ENCODE assay signal across 11 mouse cellular contexts in the genomic region with DNA sequence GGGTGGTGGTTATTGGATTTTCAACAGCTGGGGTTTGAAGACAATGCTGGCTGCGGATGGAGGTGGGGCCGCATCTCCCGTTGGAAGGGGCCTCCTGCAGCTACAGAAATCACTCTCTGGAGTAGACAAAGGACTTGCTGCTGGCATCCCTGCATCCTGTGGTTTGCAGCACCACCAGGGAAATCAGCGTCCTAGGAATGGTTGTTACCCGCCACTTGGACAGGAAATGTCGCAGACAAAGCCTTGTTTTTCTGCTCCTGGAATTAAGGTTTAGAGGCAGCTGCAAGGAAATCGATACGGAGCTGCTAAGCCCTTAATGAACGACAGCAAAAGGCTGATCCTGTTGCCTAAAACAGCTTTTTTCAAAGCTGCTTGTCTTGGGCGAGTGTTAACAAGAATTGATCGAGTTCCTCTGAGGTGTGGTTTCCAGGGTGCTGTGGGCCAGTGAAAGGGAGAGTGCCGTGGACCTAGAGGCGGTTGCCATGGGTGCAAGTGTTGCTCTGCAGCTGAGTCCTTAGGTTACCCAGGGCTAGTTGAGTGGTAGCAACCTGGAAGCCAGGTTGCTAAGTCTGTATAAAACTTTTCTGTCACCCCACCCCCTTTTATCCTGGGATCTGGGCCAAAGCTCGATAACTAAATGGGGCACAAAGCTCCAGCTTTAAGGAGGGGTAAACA.
DNase-seq lines count a peak whose midpoint lies in the region; ATAC-seq and TF ChIP-seq lines count a peak whose summit lies in the region.
"Had no signal": no experiment of that assay in that cellular context is flagged by ENCODE, and none has a peak within 500 bp of the region (broad histone marks: within the 10 kb centered on the region; RNA-seq: fewer than 3 reads in every experiment).

No protein-coding gene starts in this region.

- WGBS in lung, adult 2 months = 24% methylated on average over 14 of the region's 14 CpGs
- 2% methylated on average over 14 of the region's 14 CpGs for WGBS in forebrain, embryonic 16.5 days

- H3K27me3 ChIP-seq in forebrain, embryonic 16.5 days (replicated peaks; ENCODE audit: control insufficient read depth, insufficient read depth, low read length) = no peaks in the 10 kb centered on the region

- no peak overlapping the region for H3K4me3 ChIP-seq in lung, adult 2 months (replicated peaks; ENCODE audit: extremely low read depth, low read depth, low read length)
- H3K4me3 ChIP-seq in forebrain, embryonic 16.5 days (replicated peaks; ENCODE audit: low read length) = no peak overlapping the region
- H3K4me3 ChIP-seq: stomach, embryonic 15.5 days had no signal

- H3K9ac ChIP-seq in forebrain, embryonic 16.5 days (replicated peaks; ENCODE audit: low read depth, low read length) = no peak overlapping the region
- H3K9ac ChIP-seq: stomach, embryonic 15.5 days had no signal

- no peaks in the 10 kb centered on the region for H3K36me3 ChIP-seq in forebrain, embryonic 16.5 days (ENCODE audit: control insufficient read depth, insufficient read depth)
- H3K36me3 ChIP-seq: stomach, embryonic 15.5 days had no signal

- H3K4me2 ChIP-seq in forebrain, embryonic 16.5 days (ENCODE audit: low read length) = no peak overlapping the region
- H3K4me2 ChIP-seq: stomach, embryonic 15.5 days had no signal

- peak; percentile 13; the same call in 1 of the 2 replicates for ATAC-seq in forebrain, embryonic 16.5 days

- no peak for TF ChIP-seq CTCF in lung, adult 2 months (IDR thresholded peaks at IDR 0.05; ENCODE audit: insufficient read depth, low read length)

- peak overlapping the region; percentile 29 for H3K27ac ChIP-seq in forebrain, embryonic 16.5 days (ENCODE audit: low read length)
- H3K27ac ChIP-seq: stomach, embryonic 15.5 days had no signal

- TF ChIP-seq POLR2A in lung, adult 2 months (IDR thresholded peaks at IDR 0.05; ENCODE audit: borderline replicate concordance, extremely low read depth, low read depth, low read length) = no peak

- peak; percentile 27 for DNase-seq in lung, postnatal 36 days
- no peak for DNase-seq in lung, adult 2 months
- peak; percentile 30 for DNase-seq in mesoderm, embryonic 11.5 days (ENCODE audit: low read depth, low spot score)
- peak; percentile 69 for DNase-seq in retina, postnatal 1 day
- DNase-seq in adrenal gland, adult (ENCODE audit: inconsistent age in 2 of 2, low spot score in 1 of 2) = no peak
- no peak for DNase-seq in layer of hippocampus, adult 8-10 months (ENCODE audit: low spot score in 2 of 2)
- DNase-seq in cerebellum, postnatal 4 days (ENCODE audit: low spot score in 2 of 2) = no peak
- DNase-seq: cerebellum, adult 8-10 months; kidney, adult 18-20 months had no signal

- no peaks in the 10 kb centered on the region for H3K4me1 ChIP-seq in lung, adult 2 months (ENCODE audit: control insufficient read depth, insufficient read depth, low read length)
- peaks cover 40% of the 10 kb centered on the region for H3K4me1 ChIP-seq in forebrain, embryonic 16.5 days (replicated peaks; ENCODE audit: control insufficient read depth, insufficient read depth, low read length)

- no peaks in the 10 kb centered on the region for H3K9me3 ChIP-seq in forebrain, embryonic 16.5 days (ENCODE audit: control insufficient read depth, low read length)
- H3K9me3 ChIP-seq: stomach, embryonic 15.5 days had no signal

Comparison
In these comparisons a context has a peak if more than half of its experiments do, and no peak if none do; other contexts are left out.
1. DNase-seq: peak in lung, postnatal 36 days (single experiment), mesoderm, embryonic 11.5 days (single experiment) and retina, postnatal 1 day (single experiment); none in lung, adult 2 months (single experiment), adrenal gland, adult (0 of 2), layer of hippocampus, adult 8-10 months (0 of 2) and cerebellum, postnatal 4 days (0 of 2).